Mouse (Mus musculus) layer of hippocampus, postnatal 14 days (tissue): ENCODE results near the gene Cdkn2a. TPM values are rescaled to one million over a fixed set of nuclear protein-coding genes. Genes with fewer than 3 reads are reported as not detected.

Experiments
- DNase-seq, 2 experiments: peaks; one replicate each; pipeline ENCODE4 v3.0.0; 2021 to 2022; ENCODE audit warnings: low spot score in 2 of 2, mixed read lengths in 1 of 2
- total RNA-seq, 2 experiments: library from RNA; stranded (reverse); gene quantifications; 2 replicates each; pipeline ENCODE4 v1.2.3; 2021

The Cdkn2a gene
- total RNA-seq, 2 experiments from 2014 or later: 0.51 TPM; not detected in 1

DNA sequence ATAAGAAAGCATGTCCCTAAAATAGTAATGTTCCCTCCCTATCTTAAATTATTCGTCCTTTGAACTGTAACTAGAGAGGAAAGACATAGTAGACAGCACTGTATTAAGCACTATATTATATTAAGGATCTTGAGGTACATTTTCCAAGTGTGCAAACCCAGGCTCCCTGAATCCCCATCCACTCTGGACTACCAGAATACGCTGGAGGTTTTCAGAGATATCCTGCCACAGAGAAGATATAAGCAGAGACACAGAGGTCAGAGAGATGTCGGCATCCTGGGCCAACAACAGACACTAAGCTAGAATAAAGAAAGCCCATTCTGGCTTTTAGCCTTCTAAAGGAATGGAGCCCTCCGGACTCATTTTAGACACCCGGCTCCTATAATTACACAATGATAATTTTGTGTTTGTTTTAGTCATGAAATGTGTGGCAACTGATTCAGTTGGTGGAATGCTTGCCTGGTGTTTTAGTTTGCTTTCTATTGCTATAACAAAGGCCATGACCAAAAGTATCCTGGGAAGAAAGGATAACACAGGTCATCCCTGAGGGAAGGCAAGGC lies 17.0 kb downstream of the Cdkn2a start:
- DNase-seq: no peak

DNA sequence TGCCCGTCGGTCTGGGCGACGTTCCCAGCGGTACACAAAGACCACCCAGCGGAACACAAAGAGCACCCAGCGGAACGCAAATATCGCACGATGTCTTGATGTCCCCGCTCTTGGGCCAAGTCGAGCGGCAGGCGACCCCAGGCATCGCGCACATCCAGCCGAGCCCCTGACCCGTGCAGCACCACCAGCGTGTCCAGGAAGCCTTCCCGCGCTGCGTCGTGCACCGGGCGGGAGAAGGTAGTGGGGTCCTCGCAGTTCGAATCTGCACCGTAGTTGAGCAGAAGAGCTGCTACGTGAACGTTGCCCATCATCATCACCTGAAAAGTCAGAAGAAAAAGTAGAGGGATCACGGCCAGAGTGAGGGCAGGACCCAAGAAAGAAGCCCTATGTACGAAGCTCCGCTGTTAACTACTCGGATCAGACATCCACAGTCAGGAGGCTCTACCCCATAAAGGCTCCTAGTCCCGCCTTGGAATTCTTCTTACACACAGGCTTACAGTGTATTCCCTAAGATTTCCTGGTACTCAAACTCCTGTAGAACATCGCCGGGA lies 17.7 kb downstream of the Cdkn2a start:
- no peak for DNase-seq

GRCm38 (mm10) chr4:89275811-89276584 lies 18.5 kb downstream of the Cdkn2a start:
- no peak for DNase-seq

DNA sequence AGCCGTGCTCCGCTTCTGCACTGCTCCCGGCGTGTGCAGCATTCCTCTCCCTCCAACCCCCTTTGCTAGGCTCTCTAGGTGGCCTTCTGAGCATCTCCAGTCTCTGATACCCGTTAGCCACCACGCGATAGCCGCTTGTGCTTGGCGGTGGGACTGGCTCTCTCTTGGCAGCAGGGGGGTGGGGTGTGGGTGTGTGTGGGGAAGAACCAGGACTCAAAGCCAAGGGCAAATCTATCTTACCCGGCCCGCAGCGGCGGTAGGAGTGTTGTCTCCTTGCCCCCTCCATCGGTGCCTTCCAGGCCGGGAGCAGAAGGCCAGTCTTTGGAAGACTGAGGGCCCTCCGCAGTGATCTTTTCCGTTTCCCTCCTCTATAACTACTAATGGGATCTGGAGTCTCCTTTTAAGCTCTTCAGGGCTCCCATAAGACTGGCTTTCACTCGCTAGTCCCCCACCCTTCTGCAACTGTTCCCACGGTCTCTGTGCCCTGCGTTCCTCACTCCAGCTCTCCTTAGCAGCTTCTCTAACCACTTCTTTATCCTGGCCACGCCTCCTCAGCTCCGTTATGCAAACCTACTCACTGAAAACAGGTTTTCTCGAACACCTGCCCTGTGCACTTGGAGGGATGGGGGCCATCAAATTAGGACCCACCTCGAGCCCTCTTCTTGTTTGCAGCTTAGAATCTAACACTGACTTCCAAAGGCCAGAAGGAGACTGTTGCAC lies 19.5 kb downstream of the Cdkn2a start:
- DNase-seq: no peak

- DNase-seq: no peak
Measured at GRCm38 (mm10) chr4:89274006-89274405, 20.4 kb downstream of the Cdkn2a start.

- no peak for DNase-seq
Measured at GRCm38 (mm10) chr4:89273585-89273984, 20.9 kb downstream of the Cdkn2a start.

GRCm38 (mm10) chr4:89272961-89273540 lies 21.4 kb downstream of the Cdkn2a start:
- DNase-seq: no peak

GRCm38 (mm10) chr4:89272101-89272718 lies 22.2 kb downstream of the Cdkn2a start:
- DNase-seq: no peak

DNA sequence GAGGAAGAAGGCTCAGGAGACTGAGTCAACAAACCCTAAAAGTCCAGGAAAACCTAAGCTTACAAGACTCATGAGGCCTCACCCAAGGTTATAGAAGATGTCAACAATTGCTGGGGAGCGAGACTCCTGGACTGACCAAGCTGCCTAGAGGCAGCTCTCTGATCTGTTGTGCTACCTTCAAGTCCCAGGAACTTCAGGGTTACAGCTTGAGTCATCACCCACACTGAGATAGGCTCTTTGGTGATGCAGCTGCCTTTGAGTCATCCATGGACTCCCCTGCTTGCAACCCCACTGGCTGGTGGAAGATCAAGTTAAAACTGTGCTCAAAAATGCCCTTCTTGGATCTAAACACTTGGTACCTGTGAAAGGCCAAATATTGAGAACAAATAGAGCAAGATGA lies 36.7 kb downstream of the Cdkn2a start:
- DNase-seq: no peak

DNA sequence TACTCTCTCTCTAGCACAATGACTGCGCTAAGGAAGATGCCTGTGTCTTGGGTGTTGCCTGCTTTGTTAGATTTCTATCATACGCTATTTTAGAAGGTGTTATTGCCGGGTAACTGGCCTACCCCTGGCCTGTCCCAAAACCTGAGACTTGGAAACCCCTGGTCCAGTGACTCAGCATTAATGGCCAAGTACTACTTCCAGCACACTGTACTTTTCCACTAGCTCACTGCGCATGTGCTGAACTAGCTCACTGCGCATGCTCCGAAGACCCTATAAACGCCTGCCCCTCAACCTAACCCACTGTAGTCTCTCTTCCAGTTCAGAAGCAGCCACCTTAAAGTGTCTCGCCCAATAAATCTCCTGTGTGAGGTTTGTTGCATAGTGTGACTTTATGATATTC lies 60.0 kb downstream of the Cdkn2a start:
- DNase-seq: no peak

Other genes with a start within 250 kb of the Cdkn2a start
- 10 to 100 TPM in 1 of 2 experiments, 1 to 10 TPM in 1; 9.9 to 11.4 TPM for gene Mtap, start 157.5 kb downstream of the Cdkn2a start, total RNA-seq
- 1 to 10 TPM; 2.1 to 3.1 TPM for gene Cdkn2b, start 16.4 kb upstream of the Cdkn2a start, total RNA-seq